Mouse (Mus musculus) cerebellum, postnatal 25 days (tissue): ENCODE measurements at regions not wholly inside any gene's neighbourhood (a gene's known extent, or its start where the extent isn't known, plus 50 kb on each side); places are given as distances from the start of the nearest gene placed in this dataset.

Source experiments
- DNase-seq, 2 experiments: peaks; one replicate each; pipeline ENCODE4 v3.0.0; 2021; ENCODE audit warnings: mixed read lengths in 2 of 2

DNA sequence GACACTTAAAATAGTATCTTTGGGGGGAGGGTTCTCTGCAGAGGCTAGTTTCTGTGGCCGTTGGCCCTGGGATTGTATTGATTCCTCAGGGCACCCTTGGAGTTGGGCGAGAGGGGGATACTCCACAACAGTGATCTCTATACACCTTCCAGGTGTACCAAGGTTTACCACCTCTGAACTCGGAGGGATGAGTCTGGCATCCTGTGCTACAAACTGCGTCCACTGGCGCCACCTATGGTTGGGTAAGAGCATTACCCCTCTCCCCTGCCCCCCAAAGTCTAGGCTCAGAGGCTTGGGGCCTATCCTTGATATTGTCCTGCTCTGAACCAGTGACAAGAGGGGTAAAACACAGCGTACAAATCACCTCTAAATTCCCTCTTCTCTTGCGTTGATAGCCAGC, 62.2 kb downstream of the Gm17728 start:
- no peak for DNase-seq

DNA sequence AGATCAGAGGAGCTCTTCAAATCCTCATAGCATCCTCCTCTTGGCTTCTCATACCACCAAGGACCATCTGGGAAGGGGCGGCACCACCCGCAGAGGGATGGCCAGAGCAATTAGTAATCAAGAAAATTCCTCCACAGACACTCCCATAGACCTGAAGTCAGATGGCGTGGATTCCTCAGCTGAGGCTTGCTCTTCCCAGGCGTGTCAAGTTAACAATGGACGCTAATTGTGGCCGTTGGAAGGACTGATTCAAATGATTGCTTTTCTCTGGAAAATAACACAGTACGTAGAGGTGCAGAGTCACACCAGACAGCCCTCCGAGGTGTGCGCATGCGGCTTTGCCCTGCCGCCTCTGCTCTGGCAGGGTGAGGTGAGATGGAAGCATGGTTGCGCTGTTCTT, 62.7 kb downstream of the Gm17728 start:
- DNase-seq: no peak

DNA sequence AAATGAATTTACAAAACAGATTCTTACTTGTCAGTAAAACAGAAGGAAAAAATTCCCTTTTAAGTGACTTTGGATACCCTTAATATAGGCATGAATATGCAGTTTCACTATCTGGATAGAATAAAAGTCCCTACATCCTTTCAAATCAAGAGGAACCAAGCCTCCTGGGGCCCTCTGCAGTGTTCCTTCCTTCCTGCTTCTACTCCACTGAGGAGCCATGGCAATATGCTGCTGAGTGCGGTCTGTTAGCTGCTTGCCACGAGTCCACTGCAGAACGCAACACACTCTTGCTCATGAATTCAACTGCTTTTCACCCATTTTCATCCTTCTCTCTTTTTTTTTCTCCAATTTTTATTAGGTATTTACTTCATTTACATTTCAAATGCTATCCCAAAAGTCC, 107.5 kb downstream of the Gm17728 start:
- DNase-seq: no peak

DNA sequence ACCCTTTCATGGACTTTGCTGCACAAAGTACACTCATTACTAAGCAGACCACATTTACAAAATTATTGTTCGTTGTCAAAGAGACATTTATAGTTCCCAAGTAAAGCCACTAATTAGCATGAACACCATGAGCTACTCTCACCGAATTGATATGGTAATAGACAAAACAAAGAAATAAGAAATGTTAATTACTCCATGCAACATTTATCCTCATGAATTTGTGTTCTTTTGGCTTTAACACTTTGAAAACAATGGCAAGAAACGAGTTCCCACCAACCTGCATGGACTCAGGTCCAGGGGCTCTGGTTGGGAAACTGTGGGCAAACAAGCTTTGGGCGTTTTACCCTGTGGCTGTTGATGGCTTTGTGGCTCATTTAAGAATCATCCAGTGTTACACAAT, 114.2 kb downstream of the Gm17728 start:
- no peak for DNase-seq

DNA sequence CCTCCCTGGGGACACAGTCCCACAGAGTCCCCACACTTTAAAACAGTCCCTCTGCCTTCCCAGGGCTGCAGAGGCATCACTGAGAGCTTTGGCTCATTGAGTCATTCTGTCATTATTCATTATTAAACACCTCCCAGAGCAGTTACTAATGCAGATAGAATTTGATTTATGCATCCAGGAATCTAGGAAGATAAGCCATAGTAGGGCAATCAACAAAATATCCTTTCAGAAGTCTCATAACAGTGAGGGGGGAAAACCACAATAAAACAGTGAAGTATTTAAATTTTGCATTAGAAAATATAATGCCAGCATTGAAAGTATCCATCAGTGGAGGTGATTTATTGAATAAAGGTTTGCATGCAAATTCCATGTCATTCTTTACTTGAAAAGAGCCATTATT, 116.5 kb downstream of the Gm17728 start:
- no peak for DNase-seq

DNA sequence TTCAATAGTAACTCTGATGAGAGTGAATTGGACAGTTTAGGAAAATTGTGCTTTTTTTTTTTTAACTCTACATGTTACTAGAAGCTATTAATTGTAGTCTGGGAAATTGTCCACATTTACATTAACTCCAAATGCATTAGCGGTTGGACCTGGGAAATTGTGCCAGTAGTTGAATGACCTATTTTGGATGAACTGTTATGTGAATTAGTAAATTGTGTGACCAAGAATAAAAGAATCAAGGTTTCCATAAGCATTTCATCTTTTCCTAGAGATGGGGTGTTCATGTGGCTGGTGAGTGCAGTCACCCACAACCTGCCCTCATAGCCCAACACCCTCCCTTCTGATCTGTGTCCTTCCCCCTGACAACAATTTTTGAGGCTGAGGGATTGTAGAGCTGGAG, 118.3 kb downstream of the Gm17728 start:
- DNase-seq: no peak

DNA sequence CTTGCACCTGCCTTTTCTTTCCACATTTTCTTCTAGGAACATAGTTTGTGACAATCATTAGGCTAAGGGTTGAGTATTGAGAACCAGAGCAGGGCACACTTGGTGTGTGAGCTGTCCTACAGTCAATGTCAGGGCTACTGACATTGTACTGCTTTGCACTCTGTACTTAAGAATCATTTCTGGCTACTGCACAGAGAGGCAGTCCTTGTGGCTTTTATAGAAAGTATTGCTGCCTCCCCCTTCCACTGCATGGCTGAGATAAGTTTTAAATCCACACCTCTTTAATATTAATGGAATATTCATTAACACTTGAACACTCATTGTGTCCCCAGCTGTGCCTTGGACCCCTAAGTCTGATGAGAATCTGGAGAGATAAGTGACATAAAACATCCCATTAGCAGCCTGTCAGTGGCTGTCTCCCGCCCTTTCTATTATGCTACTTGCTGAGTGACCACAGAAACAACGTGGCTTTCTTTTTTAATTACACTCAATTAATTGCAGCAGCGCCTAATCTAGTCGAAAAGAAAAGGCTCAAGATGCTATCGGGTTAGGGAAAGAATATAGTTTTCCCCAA, 121.5 kb downstream of the Gm17728 start:
- no peak for DNase-seq

DNA sequence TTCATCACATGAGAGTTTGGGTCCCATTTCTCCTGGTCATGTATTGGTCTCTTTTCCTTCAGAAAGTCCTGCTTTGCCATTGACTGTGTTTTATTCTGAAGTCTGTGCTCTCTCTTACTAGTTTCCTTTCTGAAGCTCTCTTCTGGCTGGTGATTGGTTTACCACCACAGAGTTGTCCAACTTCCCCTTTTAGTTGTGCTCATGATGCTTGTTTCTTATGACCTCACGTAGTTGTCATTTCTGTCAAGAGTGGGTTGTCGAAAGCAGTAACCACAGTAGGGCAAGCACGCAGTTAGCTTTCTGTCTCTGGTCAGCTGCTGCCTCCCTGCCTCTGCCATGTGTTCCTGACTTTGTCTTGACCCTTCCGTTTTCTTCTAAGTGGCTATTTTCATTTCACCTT, 112.0 kb downstream of the Pabpc6 start:
- DNase-seq: no peak

DNA sequence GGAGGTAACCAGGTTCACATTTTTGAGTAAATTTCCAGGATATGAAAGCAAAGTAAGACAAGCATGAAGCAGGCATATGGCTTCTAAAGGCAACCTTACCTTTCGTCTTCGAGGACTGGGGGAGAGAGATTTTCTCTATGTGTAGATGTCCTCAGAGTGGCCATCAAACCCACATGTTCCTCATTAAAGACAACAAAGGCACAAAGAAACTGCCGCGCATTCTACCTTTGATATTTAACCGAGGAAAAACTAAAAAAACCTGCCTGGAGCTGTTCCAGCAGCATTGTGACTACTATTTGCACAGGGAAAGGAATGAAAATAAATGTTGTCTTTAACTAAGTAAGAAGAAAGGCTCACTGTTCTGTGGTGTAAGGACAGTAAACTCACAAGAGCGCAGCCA, 102.7 kb downstream of the Pabpc6 start:
- DNase-seq: no peak

DNA sequence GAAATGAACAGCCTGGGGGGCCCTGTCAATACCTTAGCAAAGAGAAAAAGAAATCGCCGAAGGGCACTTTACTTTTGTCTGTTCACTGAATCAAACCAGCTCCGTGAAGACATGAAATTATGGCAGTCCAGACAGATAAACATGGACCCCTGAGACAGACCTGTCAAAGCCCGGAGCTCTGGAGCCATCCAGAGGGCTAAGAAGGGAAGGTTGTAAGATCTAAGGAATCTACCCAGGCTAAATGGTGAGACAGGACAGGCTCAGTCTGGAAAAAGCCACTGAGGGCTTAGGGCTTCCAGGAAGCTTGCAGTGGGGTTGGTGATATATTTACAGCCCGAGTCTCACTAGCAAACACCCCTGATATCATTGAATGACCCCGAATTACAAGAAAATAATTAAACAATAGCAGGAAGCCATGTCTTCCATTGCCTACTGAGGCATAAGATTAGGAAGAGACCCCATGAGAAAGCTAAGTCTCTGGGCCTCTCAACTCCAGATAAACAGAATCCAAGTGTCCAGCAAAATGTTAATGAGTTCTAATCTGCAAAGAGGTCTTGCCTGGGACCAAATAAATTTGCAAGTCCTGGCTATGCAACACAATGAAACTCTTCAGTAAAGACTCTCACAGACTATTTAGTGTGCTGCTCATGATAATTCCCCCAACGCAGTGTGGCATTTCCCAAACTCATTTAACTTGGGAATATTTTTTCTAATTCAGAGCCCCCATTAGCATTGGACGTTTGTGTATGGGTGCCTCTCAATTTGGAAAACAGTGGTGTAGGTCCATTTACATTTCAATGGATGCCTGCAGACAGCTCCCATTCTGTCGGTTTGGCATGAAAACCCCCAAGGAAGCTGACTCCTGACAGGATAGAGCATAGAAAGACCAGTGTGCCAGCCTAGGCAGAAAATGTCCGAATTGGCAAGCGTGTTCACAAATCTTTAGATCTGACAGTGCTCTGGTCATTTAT, 89.8 kb downstream of the Pabpc6 start:
- peak in 1 of 2 experiments; percentile 5 for DNase-seq

DNA sequence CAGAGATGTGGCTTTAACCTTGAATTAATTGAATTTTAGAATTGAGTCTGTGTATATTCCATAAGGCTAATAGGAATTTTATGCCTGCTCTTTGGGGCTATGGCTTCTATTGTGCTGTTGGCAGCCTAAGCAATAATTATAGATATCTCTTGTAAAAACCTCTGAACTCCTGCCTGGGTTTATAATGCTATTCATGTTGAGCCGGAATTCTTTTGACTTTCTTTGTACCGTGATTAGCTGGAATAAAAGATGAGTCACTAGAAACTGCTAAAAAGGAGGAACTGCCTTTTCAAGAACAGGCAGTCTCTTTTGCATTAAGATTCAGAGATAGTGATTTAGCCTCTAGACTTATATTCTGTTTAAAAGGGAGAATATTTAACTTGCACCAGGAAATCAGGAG, 71.4 kb downstream of the Pabpc6 start:
- DNase-seq: no peak

DNA sequence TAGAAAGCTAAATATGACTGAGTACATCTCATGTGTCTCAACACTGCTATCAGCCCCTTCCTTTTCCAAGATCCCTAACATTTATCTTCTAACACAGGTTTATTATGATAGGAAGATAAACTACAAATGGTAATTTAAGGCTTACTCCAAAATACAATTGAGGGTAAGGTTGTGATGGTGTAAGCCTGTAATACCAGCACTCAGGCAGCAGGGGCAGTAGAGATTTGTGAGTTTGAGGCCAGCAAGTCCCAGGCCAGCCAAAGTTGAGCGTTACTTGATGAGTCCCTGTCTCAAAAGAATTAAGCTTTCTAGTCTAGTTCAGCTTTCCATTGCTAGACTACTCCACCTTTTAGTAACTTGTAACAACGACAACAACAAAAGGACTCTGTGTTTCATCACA, 69.1 kb downstream of the Pabpc6 start:
- no peak for DNase-seq
